Mouse (Mus musculus): ENCODE measurements around the gene Gm28729. TPM values are rescaled to one million over a fixed set of nuclear protein-coding genes. Genes with fewer than 3 reads are reported as not detected.
"Not testable (repeated sequence)": the region's sequence is repeated elsewhere in the genome, so short reads cannot be mapped to it uniquely, and the experiment has no call there.

Gene Gm28729
- total RNA-seq, 1 experiment from 2014 or later = not detected

DNA sequence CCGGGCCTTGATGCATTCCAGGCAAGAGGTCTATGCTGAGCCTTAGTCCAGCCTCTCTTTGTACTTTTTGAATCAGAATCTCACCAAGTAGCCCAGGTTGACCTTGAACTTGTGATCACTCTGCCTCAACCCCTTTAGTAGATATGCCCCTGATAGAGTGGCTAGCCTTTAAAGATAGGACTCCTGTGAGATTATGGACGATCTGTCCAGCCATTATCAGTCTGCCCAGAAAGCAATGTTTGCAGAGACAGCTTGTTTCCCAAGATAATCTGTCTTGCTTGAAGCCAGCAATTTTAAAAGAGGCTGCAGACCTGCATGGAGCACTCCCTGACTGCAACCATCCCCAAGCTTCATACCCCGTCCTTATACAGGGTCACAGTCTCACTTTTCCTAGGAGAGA, 42.0 kb downstream of the Gm28729 start:
- ATAC-seq (replicated peaks in 1 of 2; ENCODE audit: insufficient read depth in 1 of 2, low FRiP score in 2 of 2, low TSS enrichment in 1 of 2, low read depth in 1 of 2, poor library complexity in 2 of 2, severe bottlenecking in 2 of 2) = no peak

DNA sequence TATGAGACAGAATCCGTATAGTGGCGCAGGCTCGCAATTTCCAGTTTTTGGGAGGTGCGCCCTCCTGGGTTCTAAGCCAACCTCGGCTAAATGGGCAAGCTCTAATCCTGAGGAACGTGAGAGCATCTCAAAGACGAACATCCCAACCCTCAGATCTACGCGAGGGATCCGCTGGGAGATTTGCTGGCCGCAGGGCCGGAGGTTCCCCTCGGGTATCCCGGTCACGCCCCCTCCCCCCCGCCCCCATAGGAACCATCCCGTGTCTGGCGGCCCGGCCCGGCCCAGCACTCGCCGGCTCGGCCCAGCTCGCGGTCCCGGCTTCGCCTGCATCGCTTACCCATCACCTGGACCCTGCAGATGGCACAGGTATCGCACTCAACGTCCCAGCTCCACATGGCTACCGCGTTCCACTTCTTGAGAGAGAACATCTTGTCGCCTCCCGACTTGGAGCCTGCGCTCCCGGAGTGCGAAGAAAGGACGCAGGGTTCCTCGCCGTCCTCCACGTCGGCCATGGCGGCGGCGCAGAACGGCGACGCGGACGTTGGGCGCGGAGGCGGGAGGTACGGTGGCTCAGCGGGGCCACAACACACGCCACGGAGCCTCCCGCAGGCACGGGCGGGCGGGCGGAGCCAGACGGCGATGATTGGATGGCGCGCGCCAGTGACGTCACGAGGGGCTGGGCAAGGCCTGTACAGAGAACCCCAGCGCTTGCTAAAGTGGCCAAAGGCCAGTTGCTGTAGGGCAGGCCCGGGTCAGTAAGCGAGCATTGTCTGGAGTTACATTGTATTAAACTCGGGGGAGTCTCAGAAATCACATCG, 46.8 kb downstream of the Gm28729 start, which contains the start of gene Rnf7:
Gene Rnf7, minus strand, starts transcription at position 605 of the 818 bp plus-strand sequence.
- ATAC-seq (replicated peaks in 1 of 2; ENCODE audit: insufficient read depth in 1 of 2, low FRiP score in 2 of 2, low TSS enrichment in 1 of 2, low read depth in 1 of 2, poor library complexity in 2 of 2, severe bottlenecking in 2 of 2) = peak; percentile 95 to 96

DNA sequence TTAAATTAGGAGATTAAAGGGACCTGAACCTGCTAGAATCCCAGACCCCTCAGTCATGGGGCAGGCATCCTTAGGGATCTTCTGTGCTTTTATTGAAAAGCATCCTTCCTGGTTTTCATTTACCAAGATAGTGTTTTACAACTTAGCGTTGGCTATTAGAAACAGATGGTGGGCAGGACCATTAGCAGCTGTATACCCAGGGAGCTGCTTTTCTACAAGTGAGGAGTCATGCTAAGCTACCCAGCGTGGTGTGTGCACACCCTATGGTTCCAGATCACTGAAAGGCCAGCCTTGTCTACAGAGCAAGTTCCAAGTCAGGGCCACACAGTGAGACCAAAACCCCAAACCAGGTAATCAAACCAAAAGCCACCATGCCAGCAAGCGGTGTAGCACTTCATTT, 52.7 kb downstream of the Gm28729 start:
- ATAC-seq (replicated peaks in 1 of 2; ENCODE audit: insufficient read depth in 1 of 2, low FRiP score in 2 of 2, low TSS enrichment in 1 of 2, low read depth in 1 of 2, poor library complexity in 2 of 2, severe bottlenecking in 2 of 2) = no peak

DNA sequence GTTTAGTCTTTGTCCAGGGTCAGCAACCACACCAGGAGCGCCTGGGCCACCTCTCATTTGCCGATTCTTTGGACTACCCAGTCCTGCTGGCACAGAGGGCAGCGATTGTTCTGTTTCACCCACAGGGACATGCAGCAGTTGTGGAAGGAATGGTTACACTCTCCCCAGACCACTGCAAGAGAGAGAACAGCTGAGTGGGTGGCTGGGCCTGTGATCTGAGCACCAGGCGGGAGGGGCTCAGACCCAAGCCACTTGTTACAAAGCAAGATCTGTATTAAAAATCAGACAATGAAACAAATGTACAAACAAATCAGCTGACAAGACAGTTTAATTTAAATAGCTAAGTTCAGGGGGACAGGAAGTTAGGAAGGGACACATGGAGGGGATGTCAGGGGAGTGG, 53.4 kb downstream of the Gm28729 start:
- not testable (repeated sequence) for ATAC-seq (replicated peaks in 1 of 2; ENCODE audit: insufficient read depth in 1 of 2, low FRiP score in 2 of 2, low TSS enrichment in 1 of 2, low read depth in 1 of 2, poor library complexity in 2 of 2, severe bottlenecking in 2 of 2)

DNA sequence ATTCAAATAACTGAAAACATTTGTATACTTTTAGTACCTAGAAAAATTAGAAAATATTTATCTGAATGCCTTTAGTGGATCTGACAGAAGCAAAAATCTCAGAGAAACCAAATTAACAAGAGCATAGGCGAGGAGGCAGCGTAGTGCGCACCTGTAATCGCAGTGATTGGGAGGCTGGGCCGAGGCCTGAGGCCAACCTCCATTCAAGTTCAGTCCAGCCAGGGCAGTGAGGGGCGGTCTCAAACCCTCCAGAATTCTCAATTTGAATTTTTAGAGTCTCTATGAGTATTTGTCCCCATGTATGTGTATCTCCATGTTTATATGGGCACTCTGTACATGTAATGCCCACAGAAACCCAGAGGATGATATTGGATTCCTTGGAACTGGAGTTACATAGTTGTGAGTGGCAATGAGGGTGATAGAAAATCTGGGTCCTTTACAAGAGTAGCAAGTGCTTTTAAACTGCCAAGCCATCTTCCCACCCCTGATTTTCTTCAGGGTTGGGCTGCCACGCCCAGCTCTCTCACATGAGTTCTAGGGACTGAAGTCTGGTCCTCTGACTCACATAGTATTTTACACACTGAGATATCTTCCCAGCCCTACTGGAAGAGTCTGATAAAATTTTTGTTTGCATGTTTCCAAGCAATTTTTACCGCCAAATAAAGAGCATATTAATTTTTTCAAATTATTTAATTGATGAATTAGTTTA, 54.6 kb downstream of the Gm28729 start:
- ATAC-seq (replicated peaks in 1 of 2; ENCODE audit: insufficient read depth in 1 of 2, low FRiP score in 2 of 2, low TSS enrichment in 1 of 2, low read depth in 1 of 2, poor library complexity in 2 of 2, severe bottlenecking in 2 of 2) = no peak

DNA sequence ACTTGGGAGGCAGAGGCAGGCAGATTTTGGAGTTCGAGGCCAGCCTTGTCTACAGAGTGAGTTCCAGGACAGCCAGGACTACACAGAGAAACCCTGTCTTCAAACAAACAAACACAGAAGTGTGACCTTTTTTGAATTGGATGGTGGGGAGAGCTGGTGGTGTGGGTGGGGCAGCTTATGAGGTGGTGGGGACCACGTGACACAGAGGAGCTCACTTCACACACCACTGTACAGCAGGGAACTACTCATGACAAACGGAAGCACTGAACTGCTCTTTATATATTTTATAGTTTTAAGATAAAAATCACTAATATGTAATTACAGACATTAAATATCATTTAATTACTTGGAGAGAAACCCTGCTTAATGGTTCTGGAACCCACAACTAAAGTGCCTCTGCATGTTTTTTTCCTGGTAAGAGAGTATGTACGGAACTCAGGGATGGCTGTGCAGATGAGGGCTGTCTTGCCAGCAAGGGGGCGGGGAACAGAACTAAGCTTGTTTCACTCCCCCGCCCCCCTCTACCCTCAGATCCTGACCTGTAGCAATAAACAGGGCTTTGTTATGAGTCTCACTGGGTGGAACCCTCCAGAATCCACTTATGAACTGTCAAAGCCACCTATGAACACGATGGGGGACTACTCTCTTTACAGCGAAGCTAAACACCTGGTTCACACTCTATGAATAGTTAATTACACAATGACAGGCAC, 55.4 kb downstream of the Gm28729 start:
- ATAC-seq (replicated peaks in 1 of 2; ENCODE audit: insufficient read depth in 1 of 2, low FRiP score in 2 of 2, low TSS enrichment in 1 of 2, low read depth in 1 of 2, poor library complexity in 2 of 2, severe bottlenecking in 2 of 2) = no peak

DNA sequence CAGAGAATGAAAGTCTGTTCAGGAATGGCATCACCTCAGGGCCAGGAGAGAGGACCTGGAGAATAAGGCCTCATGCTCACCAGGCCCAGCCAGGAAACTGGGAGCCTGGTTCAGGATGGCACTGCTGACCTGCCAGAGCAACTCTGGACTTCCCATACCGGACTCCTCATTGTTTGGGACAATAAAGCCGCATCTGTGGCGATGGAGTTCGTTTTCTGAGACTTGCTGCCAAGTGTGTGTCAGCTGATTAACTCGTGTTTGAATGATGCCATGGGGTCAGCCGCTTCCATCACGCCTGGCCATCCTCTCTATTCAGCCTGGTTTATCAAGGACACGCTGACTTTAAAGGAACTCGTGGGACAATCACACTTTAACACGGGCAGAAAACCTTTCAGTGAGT, 61.4 kb downstream of the Gm28729 start:
- no peak for ATAC-seq (replicated peaks in 1 of 2; ENCODE audit: insufficient read depth in 1 of 2, low FRiP score in 2 of 2, low TSS enrichment in 1 of 2, low read depth in 1 of 2, poor library complexity in 2 of 2, severe bottlenecking in 2 of 2)

DNA sequence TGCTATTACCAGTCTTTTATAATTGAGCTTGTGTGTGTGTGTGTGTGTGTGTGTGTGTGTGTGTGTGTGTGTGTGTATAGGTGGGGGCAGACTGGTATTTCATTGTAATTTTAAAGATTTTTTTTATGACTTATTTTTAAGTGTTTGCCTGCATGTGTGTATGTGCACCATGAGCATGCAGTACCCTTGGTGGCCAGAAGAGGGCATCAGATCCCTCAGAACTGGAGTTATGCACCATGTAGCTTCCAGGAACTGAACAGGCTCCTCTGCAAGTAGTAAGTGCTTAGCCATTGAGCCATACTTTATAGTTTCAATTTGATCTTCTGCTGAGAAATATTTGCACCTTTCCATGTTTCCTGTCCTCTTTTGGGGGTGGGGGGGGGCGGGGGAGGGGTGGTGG, 63.5 kb downstream of the Gm28729 start:
- ATAC-seq (replicated peaks in 1 of 2; ENCODE audit: insufficient read depth in 1 of 2, low FRiP score in 2 of 2, low TSS enrichment in 1 of 2, low read depth in 1 of 2, poor library complexity in 2 of 2, severe bottlenecking in 2 of 2) = no peak

DNA sequence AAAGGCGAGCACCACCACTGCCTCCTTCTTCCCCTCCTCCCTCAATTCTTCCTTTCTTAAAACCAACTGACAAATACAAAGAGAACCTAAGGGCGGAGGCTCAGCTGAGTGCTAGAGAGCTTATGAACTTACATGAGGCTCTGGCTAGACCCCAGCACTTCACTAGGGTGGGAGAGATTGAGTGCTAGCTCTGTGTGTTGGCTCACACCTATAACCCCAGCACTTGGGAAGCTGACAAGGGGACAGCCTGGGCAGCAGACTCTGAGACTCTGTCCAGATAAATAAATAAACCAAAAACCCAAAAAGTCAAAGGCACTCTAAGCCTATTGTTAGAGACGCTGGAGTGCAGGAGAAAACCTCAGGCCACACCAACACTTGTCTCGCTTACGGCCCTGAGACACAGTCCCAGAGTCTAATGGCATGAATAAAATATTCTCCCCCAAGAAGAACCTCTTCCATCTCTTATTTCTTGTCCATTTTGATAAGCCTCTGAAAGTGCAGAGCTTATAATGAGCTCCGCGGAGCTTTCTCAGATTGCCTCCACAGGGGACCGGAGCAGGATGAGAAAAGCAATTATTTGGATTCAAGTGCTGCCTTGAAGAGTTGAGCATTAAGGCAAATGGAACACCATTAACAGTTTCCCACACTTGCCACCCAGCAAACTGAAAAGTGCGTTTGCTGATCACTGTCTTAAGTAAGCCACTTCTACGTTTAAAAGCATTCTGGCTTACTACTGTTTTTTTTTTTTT, 64.8 kb downstream of the Gm28729 start:
- ATAC-seq (replicated peaks in 1 of 2; ENCODE audit: insufficient read depth in 1 of 2, low FRiP score in 2 of 2, low TSS enrichment in 1 of 2, low read depth in 1 of 2, poor library complexity in 2 of 2, severe bottlenecking in 2 of 2) = no peak

DNA sequence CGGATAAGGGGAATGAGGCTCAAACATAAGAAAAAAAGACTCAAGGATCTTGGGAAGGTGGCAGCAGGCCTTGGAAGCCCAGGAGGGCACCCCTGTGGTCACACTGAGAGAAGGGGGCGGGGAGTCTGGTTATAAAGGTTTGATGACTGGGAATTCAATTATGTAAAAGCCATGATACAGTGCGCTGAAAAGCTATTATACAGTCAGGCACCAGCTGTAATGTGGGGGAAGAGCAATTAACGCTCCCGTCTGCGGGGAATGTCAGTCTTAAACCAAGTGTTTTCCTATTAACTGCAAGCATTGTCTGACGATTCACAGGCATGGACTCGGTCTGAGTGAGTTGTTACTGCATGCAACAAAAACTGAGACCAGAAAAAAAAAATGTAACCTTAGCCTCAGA, 69.4 kb downstream of the Gm28729 start:
- ATAC-seq (replicated peaks in 1 of 2; ENCODE audit: insufficient read depth in 1 of 2, low FRiP score in 2 of 2, low TSS enrichment in 1 of 2, low read depth in 1 of 2, poor library complexity in 2 of 2, severe bottlenecking in 2 of 2) = no peak

DNA sequence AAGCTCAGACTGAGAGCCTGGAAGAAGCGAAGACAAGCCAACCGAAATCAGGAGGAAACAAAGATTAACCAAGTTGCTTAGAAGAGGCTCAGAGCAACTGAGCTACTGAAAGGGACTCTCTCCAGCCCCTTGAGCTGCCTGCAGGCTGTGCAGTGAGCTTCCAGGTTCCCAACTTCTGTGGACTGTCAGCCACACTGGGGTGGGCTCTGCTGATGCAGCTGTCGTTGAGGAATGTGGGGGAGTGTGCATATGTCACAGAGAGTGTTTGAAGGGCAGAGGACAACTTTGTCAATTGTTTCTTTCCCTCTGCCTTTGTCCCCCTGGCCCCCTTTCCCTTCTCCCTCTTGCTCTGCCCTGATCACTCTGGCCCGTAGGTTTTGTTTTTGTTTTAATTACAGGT, 72.1 kb downstream of the Gm28729 start:
- no peak for ATAC-seq (replicated peaks in 1 of 2; ENCODE audit: insufficient read depth in 1 of 2, low FRiP score in 2 of 2, low TSS enrichment in 1 of 2, low read depth in 1 of 2, poor library complexity in 2 of 2, severe bottlenecking in 2 of 2)

DNA sequence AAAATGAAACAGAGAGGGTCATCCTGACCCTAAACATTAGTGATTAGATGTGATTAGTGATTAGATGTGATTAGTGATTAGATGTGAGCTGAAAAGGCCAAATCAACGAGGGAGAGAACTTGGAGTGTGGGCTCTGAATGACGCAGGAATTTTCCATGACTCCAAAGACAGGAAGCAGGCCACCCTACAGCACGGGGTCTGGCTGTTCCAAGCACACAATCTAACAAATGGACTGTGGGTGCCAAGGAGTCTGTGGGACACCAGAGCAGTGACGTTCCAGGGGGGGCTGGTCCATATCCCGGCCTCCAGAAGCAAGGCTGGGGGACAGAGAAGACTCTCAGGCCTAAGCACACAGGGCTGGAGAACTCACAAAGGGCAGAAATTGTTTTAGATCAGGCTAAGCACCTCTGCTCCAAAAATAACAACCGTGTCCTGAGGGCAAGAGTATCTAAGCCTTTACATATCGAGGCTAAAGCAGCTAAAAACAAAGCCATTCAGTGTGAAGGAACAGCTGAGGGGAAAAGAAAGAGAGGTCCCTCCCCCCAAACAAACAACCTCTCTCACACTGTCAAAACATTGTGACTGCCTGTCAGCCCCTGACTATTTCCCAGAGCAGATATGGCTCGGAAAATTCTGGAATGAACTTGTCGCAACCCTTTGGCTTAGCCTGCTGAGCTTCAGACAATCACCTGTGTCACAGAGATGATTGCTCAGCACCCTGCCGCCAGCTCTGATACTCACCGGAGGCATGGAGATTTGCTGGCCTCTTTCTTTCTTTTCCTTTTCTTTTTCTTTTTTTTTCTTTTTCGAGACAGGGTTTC, 74.0 kb downstream of the Gm28729 start:
- no peak for ATAC-seq (replicated peaks in 1 of 2; ENCODE audit: insufficient read depth in 1 of 2, low FRiP score in 2 of 2, low TSS enrichment in 1 of 2, low read depth in 1 of 2, poor library complexity in 2 of 2, severe bottlenecking in 2 of 2)

DNA sequence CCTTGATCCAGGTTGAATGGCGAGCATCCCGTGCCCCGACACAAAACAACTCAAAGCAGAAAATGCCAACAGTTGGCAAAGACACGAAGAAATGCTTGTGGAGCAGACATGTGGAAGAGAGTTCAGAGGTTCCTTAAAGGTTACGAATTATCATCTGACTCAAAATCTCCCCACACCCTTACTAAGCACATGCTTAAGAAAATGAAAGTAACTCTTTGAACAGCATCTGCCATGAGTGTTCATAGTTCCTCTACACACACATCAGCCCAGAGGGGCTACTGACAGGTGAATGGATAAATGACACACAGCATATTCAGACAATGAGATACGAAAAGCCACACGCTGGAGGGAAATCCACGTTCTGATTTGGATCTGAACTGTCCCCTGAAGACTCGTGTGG, 75.5 kb downstream of the Gm28729 start:
- ATAC-seq (replicated peaks in 1 of 2; ENCODE audit: insufficient read depth in 1 of 2, low FRiP score in 2 of 2, low TSS enrichment in 1 of 2, low read depth in 1 of 2, poor library complexity in 2 of 2, severe bottlenecking in 2 of 2) = no peak

DNA sequence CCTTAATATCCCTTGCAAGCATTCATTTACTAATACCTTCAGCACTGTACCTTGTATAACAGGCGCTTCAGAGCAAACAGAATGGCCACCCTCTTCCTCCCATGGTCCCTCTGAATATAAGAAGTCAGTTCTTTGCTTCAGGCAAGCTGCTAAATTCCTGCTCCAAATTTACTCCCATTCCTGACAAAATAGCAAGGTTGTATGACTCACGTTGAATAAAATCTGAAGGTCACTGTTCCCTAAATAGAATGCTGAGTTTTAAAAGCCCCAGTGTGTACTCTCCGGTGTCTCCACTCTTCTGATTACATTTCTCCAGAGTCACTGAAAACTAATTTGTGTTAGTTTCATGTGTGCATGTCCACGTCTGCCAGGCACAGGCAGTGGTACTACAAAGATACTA, 79.7 kb downstream of the Gm28729 start:
- ATAC-seq (replicated peaks in 1 of 2; ENCODE audit: insufficient read depth in 1 of 2, low FRiP score in 2 of 2, low TSS enrichment in 1 of 2, low read depth in 1 of 2, poor library complexity in 2 of 2, severe bottlenecking in 2 of 2) = no peak

DNA sequence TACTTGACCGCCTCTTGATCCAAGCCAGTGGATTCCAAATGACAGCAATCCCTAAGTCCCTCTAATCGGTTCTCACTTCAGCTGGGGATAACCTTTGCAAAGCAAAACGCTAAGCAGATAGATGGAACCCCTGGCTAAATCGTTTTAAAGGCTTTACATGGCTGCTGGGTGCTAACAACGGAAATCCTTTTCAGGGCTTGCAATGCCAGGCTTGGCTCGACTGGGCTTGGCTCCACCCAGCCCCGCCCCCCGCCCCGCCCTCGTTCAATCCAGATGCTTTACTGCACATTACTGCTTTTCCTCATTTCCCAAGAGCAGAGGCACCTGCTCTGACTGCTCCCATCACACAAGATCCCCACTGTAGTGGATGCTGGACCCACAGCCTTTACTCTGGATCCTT, 83.0 kb downstream of the Gm28729 start:
- no peak for ATAC-seq (replicated peaks in 1 of 2; ENCODE audit: insufficient read depth in 1 of 2, low FRiP score in 2 of 2, low TSS enrichment in 1 of 2, low read depth in 1 of 2, poor library complexity in 2 of 2, severe bottlenecking in 2 of 2)

DNA sequence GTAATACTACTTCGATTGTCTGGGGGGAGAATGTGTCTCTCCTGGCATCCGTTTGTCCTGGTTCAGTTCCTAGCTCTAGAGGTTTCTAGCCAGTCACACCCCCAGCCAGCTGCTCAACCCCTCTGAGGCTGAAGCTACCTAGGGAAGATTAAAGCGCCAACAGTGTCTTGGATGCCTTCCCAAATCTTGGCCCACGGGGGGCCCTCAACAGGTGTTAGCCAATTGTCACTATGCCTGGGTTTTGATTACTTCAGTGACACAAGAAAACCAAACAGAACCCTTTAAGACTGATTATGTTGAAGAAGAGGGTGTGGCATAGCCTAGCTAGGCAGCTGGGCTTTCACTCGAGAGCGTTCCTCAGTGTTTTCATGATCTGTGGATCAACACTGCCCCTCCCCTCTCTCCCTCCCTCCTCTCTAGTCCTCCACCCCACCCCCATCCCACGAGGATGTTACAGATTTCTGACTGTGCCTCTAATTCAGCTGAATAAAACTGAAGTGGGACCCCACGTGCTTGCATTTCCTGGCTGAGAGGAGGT, 86.7 kb downstream of the Gm28729 start:
- ATAC-seq (replicated peaks in 1 of 2; ENCODE audit: insufficient read depth in 1 of 2, low FRiP score in 2 of 2, low TSS enrichment in 1 of 2, low read depth in 1 of 2, poor library complexity in 2 of 2, severe bottlenecking in 2 of 2) = peak; percentile 12 to 17; a peak in 1 of 4 replicates

Measured in hematopoietic stem cell, adult 5-6 weeks (primary cell).